Mouse (Mus musculus): ENCODE measurements around the gene Ephb1.

DNA sequence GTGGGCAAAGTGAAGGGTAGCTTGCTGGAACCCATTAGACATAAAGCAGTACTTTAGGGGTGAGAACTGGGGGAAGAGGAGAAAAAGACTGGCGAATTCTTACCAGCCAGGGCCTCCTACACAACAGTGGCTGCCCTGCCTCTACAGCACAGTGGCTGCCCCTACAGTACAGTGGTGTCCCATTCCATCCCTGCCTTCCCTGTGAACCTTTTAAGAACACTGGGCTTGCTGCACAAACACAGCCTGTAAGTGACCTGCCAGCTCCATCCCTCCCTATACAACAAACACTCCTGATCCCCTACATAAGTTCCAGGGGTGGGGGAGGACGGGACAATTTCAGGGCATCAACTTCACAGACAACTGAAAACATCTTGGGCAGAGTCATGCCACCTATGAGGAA lies 174.4 kb downstream of the Ephb1 start:
- TF ChIP-seq GATA1 (IDR thresholded peaks at IDR 0.05; ENCODE audit: borderline replicate concordance, low read length) (no peak), FLI1 (IDR thresholded peaks at IDR 0.05; ENCODE audit: low read length) (no peak)

Data from megakaryocyte, embryonic 14.5 days (primary cell).